Mouse (Mus musculus): ENCODE measurements around the gene Cyfip1.
"Not testable (repeated sequence)": the region's sequence is repeated elsewhere in the genome, so short reads cannot be mapped to it uniquely, and the experiment has no call there.

Gene Cyfip1

GRCm38 (mm10) chr7:55861175-55861574 lies 19.6 kb downstream of the Cyfip1 start:
- no peak for DNase-seq (ENCODE audit: extremely low spot score, low spot score)

- no peak for DNase-seq (ENCODE audit: extremely low spot score, low spot score)
Observed at GRCm38 (mm10) chr7:55865044-55865443, 23.5 kb downstream of the Cyfip1 start.

GRCm38 (mm10) chr7:55865750-55866416 lies 24.3 kb downstream of the Cyfip1 start:
- DNase-seq (ENCODE audit: extremely low spot score, low spot score): no peak

DNA sequence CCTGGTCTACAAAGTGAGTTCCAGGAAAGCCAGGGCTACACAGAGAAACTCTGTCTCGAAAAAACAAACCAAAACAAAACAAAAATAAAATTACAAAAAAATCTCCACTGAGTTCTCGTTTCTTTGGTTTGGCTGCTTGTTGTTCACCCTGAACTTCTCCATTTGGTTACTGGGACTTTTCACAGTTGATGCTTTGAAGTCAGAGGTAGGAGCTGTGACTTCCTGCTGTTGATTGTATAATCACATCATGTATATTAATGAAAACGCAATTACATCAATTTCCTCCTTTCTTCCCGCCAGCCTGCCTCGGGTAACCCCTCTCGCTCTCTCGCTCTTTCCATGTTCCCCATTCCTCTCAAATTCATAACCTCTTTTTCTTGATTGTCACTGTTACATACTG lies 26.7 kb downstream of the Cyfip1 start:
- DNase-seq (ENCODE audit: extremely low spot score, low spot score): no peak

DNA sequence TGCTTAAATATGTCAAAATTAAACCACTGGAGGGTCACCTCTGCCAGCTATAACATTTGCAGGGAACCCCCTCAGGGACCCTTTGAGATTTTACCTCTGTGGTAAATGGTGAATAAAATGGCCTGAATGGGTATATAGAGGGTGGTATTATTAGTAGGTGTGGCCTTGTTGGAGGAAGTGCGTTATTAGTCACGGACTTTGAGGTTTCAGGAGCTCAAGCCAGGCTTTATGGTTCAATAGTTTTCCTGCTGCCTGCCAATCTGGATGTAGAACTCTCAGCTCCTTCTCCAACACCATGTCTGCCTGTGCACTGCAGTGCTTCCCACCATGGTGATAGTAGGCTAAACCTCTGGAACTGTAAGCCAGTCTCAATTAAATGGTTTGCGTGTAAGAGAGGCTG lies 27.7 kb downstream of the Cyfip1 start:
- no peak for DNase-seq (ENCODE audit: extremely low spot score, low spot score)

GRCm38 (mm10) chr7:55870340-55871020 lies 28.9 kb downstream of the Cyfip1 start:
- DNase-seq (ENCODE audit: extremely low spot score, low spot score): no peak

DNA sequence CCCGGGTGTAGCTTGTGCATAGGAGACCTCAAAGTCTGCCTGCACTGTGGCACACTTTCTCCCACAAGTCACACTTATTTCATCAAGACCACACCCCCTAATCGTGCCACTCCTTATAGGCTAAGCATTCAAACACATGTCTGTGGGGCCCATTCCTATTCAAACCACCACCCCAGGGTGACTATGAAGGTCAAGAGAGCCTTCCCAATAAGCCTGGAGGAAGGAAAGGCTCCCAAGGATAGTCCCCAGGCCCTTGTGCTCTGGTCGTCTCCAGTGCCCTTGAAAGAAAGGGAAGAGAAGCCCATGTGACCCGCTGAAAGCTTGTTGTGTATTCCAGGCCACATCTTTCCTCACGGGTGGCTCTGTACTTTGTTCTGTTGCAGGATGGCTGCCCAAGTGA lies 29.9 kb downstream of the Cyfip1 start:
- DNase-seq (ENCODE audit: extremely low spot score, low spot score): no peak

DNA sequence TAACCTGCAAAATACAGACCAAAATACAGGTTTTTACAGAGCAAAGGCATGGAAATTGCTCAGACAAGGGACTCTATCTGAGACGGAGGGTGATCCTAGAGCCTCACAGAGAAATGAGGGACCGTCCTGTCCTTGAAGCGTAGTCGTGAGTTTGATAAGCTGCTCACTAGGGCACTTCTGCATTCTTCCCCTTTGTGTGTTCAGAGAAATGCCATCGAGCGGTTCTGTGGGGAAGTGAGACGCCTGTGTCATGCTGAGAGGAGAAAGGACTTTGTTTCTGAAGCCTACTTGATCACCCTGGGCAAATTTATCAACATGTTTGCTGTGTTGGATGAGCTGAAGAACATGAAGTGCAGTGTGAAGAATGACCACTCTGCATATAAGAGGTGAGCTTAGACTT lies 33.2 kb downstream of the Cyfip1 start:
- no peak for DNase-seq (ENCODE audit: extremely low spot score, low spot score)

DNA sequence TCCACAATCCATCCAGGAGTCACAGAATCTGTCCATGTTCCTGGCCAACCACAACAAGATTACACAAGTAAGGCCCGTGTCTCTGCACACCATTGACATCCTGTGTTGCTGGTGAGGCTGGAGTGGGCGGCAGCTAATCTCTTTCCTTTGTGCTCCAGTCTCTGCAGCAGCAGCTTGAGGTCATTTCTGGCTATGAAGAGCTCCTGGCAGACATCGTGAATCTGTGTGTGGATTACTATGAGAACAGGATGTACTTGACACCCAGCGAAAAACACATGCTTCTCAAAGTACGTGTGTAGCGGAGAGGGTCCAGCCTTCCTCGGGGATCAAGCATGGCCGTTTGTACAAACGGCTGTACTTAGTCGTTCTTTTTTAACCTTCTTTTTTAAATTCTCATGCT lies 36.2 kb downstream of the Cyfip1 start:
- DNase-seq (ENCODE audit: extremely low spot score, low spot score): no peak

GRCm38 (mm10) chr7:55880882-55881281 lies 39.3 kb downstream of the Cyfip1 start:
- DNase-seq (ENCODE audit: extremely low spot score, low spot score): no peak

- no peak for DNase-seq (ENCODE audit: extremely low spot score, low spot score)
Observed at GRCm38 (mm10) chr7:55888603-55889002, 47.1 kb downstream of the Cyfip1 start.

- no peak for DNase-seq (ENCODE audit: extremely low spot score, low spot score)
Observed at GRCm38 (mm10) chr7:55889996-55890395, 48.5 kb downstream of the Cyfip1 start.

GRCm38 (mm10) chr7:55890731-55891130 lies 49.2 kb downstream of the Cyfip1 start:
- no peak for DNase-seq (ENCODE audit: extremely low spot score, low spot score)

DNA sequence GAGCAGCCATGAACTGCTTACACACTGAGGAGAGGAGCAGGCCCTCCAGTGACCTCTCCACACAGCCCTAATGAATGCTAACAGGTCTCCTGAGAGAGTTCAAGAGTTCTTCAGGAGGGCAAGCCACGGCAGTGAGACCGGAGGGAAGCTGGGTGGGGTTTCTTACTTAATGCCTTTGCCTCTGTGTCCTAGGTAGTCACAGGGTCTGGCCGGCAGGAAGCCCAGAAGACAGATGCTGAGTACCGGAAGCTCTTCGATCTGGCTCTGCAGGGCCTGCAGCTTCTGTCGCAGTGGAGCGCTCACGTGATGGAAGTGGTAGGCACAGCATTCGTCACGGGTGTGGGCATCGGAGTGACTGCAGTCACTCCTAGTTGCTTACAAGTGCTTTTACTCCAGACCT lies 50.3 kb downstream of the Cyfip1 start:
- DNase-seq (ENCODE audit: extremely low spot score, low spot score): no peak

DNA sequence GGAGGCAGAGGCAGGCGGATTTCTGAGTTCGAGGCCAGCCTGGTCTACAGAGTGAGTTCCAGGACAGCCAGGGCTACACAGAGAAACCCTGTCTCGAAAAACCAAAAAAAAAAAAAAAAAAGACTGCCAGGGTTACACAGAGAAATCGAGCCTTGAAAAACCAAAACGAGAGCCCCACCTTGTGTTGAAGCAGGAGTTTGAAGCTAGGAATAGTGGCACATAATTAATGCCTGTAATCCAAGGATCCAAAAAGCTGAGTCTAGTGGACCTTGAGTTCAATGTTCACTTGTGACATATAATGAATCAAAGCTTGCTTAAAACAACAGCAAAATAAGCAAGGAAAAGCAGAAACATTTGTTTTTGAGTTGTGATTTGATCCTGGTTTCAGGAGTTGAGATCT lies 62.2 kb downstream of the Cyfip1 start:
- DNase-seq (ENCODE audit: extremely low spot score, low spot score): no peak

DNA sequence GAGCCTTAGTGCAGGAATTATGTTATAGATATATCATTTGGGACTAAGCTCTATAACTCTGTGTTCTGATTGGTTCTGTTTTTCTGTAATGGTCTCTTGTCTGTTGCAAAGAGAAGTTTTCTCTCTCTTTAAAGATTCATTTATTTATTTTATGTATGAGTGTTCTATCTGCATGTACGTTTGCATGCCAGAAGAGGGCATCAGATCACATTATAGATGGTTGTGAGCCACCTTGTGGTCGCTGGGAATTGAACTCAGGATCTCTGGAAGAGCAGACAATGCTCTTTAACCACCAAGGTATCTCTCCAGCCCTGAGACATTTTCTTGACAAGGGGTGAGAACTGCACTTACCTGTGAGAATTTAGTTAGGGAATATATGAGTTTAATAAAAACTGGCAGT lies 63.9 kb downstream of the Cyfip1 start:
- DNase-seq (ENCODE audit: extremely low spot score, low spot score): no peak

DNA sequence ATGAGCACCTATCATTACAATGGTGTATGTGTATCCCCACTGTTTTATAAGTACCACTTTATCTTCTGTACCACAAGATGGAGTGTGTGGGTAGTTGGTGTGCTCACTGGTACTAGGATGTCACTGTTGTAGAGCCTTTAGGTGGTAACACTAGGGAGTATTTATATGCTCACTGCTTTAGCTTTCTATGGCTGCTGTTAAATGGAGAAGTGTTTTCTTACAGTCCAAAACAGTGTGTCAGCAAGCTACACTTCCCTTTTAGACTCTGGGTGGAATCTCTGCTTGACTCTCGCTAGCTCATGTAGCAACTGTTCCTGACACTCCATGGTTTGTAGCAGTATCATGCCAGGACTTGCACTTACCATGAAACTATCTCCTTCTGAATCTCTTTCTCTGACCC lies 68.0 kb downstream of the Cyfip1 start:
- no peak for DNase-seq (ENCODE audit: extremely low spot score, low spot score)

DNA sequence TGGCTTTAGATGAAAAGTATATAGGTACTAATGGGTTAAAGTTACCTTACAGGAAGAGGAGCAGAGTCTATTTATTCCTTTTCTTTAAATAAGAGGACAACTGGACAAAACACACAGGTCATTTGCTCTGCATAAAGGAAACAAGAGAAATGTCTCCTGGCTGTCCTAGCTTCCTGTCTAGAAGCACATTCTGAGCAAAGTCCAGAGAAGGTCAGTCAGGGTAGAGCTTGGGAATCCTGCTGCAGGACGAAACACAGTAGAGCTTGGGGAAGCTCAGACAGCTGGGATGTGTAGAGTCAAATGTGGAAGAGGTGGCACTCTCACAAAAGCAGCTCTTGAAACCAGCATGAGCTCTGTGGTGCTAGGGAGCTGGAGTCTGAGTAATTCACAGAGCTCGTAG lies 68.8 kb downstream of the Cyfip1 start:
- DNase-seq (ENCODE audit: extremely low spot score, low spot score): no peak

DNA sequence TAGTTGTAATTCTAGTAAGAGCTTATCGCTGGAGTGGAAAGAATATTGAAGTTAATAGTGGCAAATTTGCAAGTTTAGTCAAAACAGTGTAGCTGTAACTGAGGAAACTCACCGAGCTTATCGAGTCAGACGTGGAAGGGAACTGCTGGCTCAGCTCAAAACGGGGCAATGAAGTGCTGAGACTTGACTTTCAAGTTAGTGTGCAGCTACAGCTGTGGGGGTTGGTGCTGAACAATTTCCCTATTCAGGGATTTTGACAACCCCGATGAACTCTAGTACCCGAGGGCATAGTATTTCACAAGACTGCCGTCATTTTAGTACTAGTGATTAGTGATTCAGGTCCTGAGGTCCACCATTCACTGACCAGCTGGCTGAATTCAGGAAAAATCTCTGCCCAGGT lies 69.8 kb downstream of the Cyfip1 start:
- no peak for DNase-seq (ENCODE audit: extremely low spot score, low spot score)

- DNase-seq (ENCODE audit: extremely low spot score, low spot score): no peak
Observed at GRCm38 (mm10) chr7:55912118-55912517, 70.6 kb downstream of the Cyfip1 start.

GRCm38 (mm10) chr7:55918365-55918764 lies 76.8 kb downstream of the Cyfip1 start:
- DNase-seq (ENCODE audit: extremely low spot score, low spot score): not testable (repeated sequence)

DNA sequence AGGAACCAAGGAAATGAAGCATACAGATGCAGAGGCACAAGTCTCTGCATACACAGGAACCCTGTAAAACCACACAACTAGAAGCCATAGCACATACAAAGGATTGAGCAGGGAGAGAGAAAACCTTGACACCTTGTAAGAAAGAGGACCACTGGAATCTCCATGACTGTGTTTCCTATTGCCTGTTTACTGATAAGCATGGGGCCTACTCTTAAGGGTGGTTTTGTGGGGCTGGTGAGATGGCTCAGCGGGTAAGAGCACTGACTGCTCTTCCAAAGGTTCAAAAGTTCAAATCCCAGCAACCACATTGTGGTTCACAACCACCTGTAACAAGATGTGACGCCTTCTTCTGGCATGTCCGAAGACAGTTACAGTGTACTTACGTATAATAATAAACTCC lies 85.7 kb downstream of the Cyfip1 start:
- DNase-seq (ENCODE audit: extremely low spot score, low spot score): no peak

- DNase-seq (ENCODE audit: extremely low spot score, low spot score): no peak
Observed at GRCm38 (mm10) chr7:55928649-55929048, 87.1 kb downstream of the Cyfip1 start.

Data from neural tube, embryonic 10.5 days (tissue).